ENCODE assay signal across 10 mouse cellular contexts in genomic region chr6:86406306-86406705, GRCm38 (mm10). TPM values are rescaled to one million over a fixed set of nuclear protein-coding genes. Genes with fewer than 3 reads are reported as not detected.
A peak's percentile ranks its signal among the peaks of the same experiment; 100 is the strongest.
DNase-seq lines count a peak whose midpoint lies in the region; ATAC-seq and TF ChIP-seq lines count a peak whose summit lies in the region.
"Had no signal": no experiment of that assay in that cellular context is flagged by ENCODE, and none has a peak within 500 bp of the region (broad histone marks: within the 10 kb centered on the region; RNA-seq: fewer than 3 reads in every experiment).

No protein-coding gene starts in this region.

- H3K4me3 ChIP-seq in kidney, postnatal 0 days (replicated peaks; ENCODE audit: low read depth, low read length): no peak overlapping the region
- H3K4me3 ChIP-seq in forebrain, embryonic 12.5 days (replicated peaks): peak overlapping the region; percentile 30
- H3K4me3 ChIP-seq in hindbrain, embryonic 14.5 days (replicated peaks; ENCODE audit: low read length): peak overlapping the region; percentile 88
- H3K4me3 ChIP-seq in neural tube, embryonic 12.5 days: 0 out of 2 replicates have a peak overlapping the region, but pooled peaks have one; percentile 13

- ATAC-seq in kidney, postnatal 0 days (replicated peaks; ENCODE audit: low FRiP score, low read depth): no peak
- no peak for ATAC-seq in forebrain, embryonic 12.5 days (ENCODE audit: low FRiP score)
- ATAC-seq in hindbrain, embryonic 14.5 days (ENCODE audit: low FRiP score): no peak
- ATAC-seq in neural tube, embryonic 12.5 days (ENCODE audit: low FRiP score, low read depth): no peak

- peaks cover 5% of the 10 kb centered on the region; the same call in 1 of the 2 replicates for H3K4me1 ChIP-seq in kidney, postnatal 0 days (replicated peaks; ENCODE audit: insufficient read depth, low read length)
- peaks cover 17% of the 10 kb centered on the region for H3K4me1 ChIP-seq in forebrain, embryonic 12.5 days
- H3K4me1 ChIP-seq in hindbrain, embryonic 14.5 days (replicated peaks; ENCODE audit: control insufficient read depth, insufficient read depth, low read length): peaks cover 31% of the 10 kb centered on the region
- H3K4me1 ChIP-seq in neural tube, embryonic 12.5 days: peaks cover 11% of the 10 kb centered on the region

- no peak for TF ChIP-seq CTCF in kidney, postnatal 0 days (IDR thresholded peaks at IDR 0.05; ENCODE audit: low read depth)

- H3K4me2 ChIP-seq in kidney, postnatal 0 days (ENCODE audit: low read length): peak overlapping the region; percentile 14; the same call in 1 of the 2 replicates
- peak overlapping the region; percentile 72 for H3K4me2 ChIP-seq in forebrain, embryonic 12.5 days
- peak overlapping the region; percentile 81 for H3K4me2 ChIP-seq in hindbrain, embryonic 14.5 days (replicated peaks)
- H3K4me2 ChIP-seq in neural tube, embryonic 12.5 days (replicated peaks): peak overlapping the region; percentile 71

- no peak overlapping the region for H3K9ac ChIP-seq in kidney, postnatal 0 days (ENCODE audit: low read depth, low read length)
- no peak overlapping the region; the same call in 1 of the 2 replicates for H3K9ac ChIP-seq in forebrain, embryonic 12.5 days
- peak overlapping the region; percentile 100 for H3K9ac ChIP-seq in hindbrain, embryonic 14.5 days
- peak overlapping the region; percentile 44; the same call in 1 of the 2 replicates for H3K9ac ChIP-seq in neural tube, embryonic 12.5 days

- no peaks in the 10 kb centered on the region for H3K36me3 ChIP-seq in kidney, postnatal 0 days (ENCODE audit: insufficient read depth, low read length)
- peaks cover 9% of the 10 kb centered on the region for H3K36me3 ChIP-seq in forebrain, embryonic 12.5 days (replicated peaks)
- peaks cover 28% of the 10 kb centered on the region for H3K36me3 ChIP-seq in hindbrain, embryonic 14.5 days (replicated peaks; ENCODE audit: control insufficient read depth, insufficient read depth)
- H3K36me3 ChIP-seq in neural tube, embryonic 12.5 days: peaks cover 2% of the 10 kb centered on the region; the same call in 1 of the 2 replicates

- H3K27ac ChIP-seq in kidney, postnatal 0 days: no peak overlapping the region
- no peak overlapping the region for H3K27ac ChIP-seq in forebrain, embryonic 12.5 days
- no peak overlapping the region for H3K27ac ChIP-seq in hindbrain, embryonic 14.5 days
- H3K27ac ChIP-seq in neural tube, embryonic 12.5 days: no peak overlapping the region

- H3K9me3 ChIP-seq in kidney, postnatal 0 days (replicated peaks; ENCODE audit: low read length): no peaks in the 10 kb centered on the region
- H3K9me3 ChIP-seq in forebrain, embryonic 12.5 days: no peaks in the 10 kb centered on the region
- H3K9me3 ChIP-seq in hindbrain, embryonic 14.5 days (ENCODE audit: control insufficient read depth, low read length): no peaks in the 10 kb centered on the region
- H3K9me3 ChIP-seq in neural tube, embryonic 12.5 days: no peaks in the 10 kb centered on the region
- H3K9me3 ChIP-seq: G1E had no signal

- no peaks in the 10 kb centered on the region for H3K27me3 ChIP-seq in kidney, postnatal 0 days (ENCODE audit: insufficient read depth, low read length)
- no peaks in the 10 kb centered on the region for H3K27me3 ChIP-seq in forebrain, embryonic 12.5 days
- no peaks in the 10 kb centered on the region for H3K27me3 ChIP-seq in hindbrain, embryonic 14.5 days (ENCODE audit: control insufficient read depth, insufficient read depth, low read length)
- H3K27me3 ChIP-seq in neural tube, embryonic 12.5 days (replicated peaks): no peaks in the 10 kb centered on the region

- DNase-seq in kidney, postnatal 0 days (ENCODE audit: low spot score): no peak
- no peak for DNase-seq in kidney, postnatal 4 days
- no peak for DNase-seq in hindbrain, embryonic 14.5 days (ENCODE audit: low spot score)
- no peak for DNase-seq in urinary bladder, postnatal 10 days (ENCODE audit: low spot score)
- no peak for DNase-seq in right cerebral cortex, postnatal 10 days (ENCODE audit: low spot score in 2 of 2)
- DNase-seq: retina, postnatal 1 day had no signal

RNA-seq across cellular contexts. Expression of gene Tia1, which starts 2.3 kb away (rescaled TPM):
- 119 and 122 TPM in 2 replicates for polyA plus RNA-seq in kidney, postnatal 0 days (2015; fragmentation: Nextera tagmentation; extraction: Ambion mirVana)
- polyA plus RNA-seq in forebrain, embryonic 12.5 days (2016; fragmentation: Nextera tagmentation; extraction: Ambion mirVana): 337 and 341 TPM in 2 replicates
- 267 and 306 TPM in 2 replicates for polyA plus RNA-seq in hindbrain, embryonic 14.5 days (2014; fragmentation: Nextera tagmentation; extraction: Ambion mirVana)
- 333 and 353 TPM in 2 replicates for polyA plus RNA-seq in neural tube, embryonic 12.5 days (2016; fragmentation: Nextera tagmentation; extraction: Ambion mirVana)

RNA-seq across cellular contexts. Expression of gene Pcyox1, which starts 9.4 kb away (rescaled TPM):
- polyA plus RNA-seq in kidney, postnatal 0 days (2015; fragmentation: Nextera tagmentation; extraction: Ambion mirVana): 110 and 111 TPM in 2 replicates
- 99.8 and 106 TPM in 2 replicates for polyA plus RNA-seq in forebrain, embryonic 12.5 days (2016; fragmentation: Nextera tagmentation; extraction: Ambion mirVana)
- polyA plus RNA-seq in hindbrain, embryonic 14.5 days (2014; fragmentation: Nextera tagmentation; extraction: Ambion mirVana): 94.9 and 99.9 TPM in 2 replicates
- 121 and 123 TPM in 2 replicates for polyA plus RNA-seq in neural tube, embryonic 12.5 days (2016; fragmentation: Nextera tagmentation; extraction: Ambion mirVana)

RNA-seq across cellular contexts. Expression of gene Gm44790, which starts 20.2 kb away (rescaled TPM):
- polyA plus RNA-seq in kidney, postnatal 0 days (2015; fragmentation: Nextera tagmentation; extraction: Ambion mirVana): not detected in 2 replicates
- polyA plus RNA-seq in forebrain, embryonic 12.5 days (2016; fragmentation: Nextera tagmentation; extraction: Ambion mirVana): not detected in 2 replicates
- not detected in 2 replicates for polyA plus RNA-seq in hindbrain, embryonic 14.5 days (2014; fragmentation: Nextera tagmentation; extraction: Ambion mirVana)
- polyA plus RNA-seq in neural tube, embryonic 12.5 days (2016; fragmentation: Nextera tagmentation; extraction: Ambion mirVana): 0.37 TPM in 1 of 2 replicates, not detected in the other
- polyA plus RNA-seq: heart, postnatal 0 days had no signal

RNA-seq across cellular contexts. Expression of gene C87436, which starts 31.9 kb away (rescaled TPM):
- 22.5 and 23.1 TPM in 2 replicates for polyA plus RNA-seq in kidney, postnatal 0 days (2015; fragmentation: Nextera tagmentation; extraction: Ambion mirVana)
- polyA plus RNA-seq in forebrain, embryonic 12.5 days (2016; fragmentation: Nextera tagmentation; extraction: Ambion mirVana): 30.4 and 30.6 TPM in 2 replicates
- 19.2 and 21.6 TPM in 2 replicates for polyA plus RNA-seq in hindbrain, embryonic 14.5 days (2014; fragmentation: Nextera tagmentation; extraction: Ambion mirVana)
- 25.1 and 27.8 TPM in 2 replicates for polyA plus RNA-seq in neural tube, embryonic 12.5 days (2016; fragmentation: Nextera tagmentation; extraction: Ambion mirVana)

RNA-seq across cellular contexts. Expression of gene Snrpg, which starts 35.2 kb away (rescaled TPM):
- polyA plus RNA-seq in kidney, postnatal 0 days (2015; fragmentation: Nextera tagmentation; extraction: Ambion mirVana): 490 and 543 TPM in 2 replicates
- polyA plus RNA-seq in forebrain, embryonic 12.5 days (2016; fragmentation: Nextera tagmentation; extraction: Ambion mirVana): 641 and 720 TPM in 2 replicates
- polyA plus RNA-seq in hindbrain, embryonic 14.5 days (2014; fragmentation: Nextera tagmentation; extraction: Ambion mirVana): 345 and 410 TPM in 2 replicates
- 483 and 530 TPM in 2 replicates for polyA plus RNA-seq in neural tube, embryonic 12.5 days (2016; fragmentation: Nextera tagmentation; extraction: Ambion mirVana)

Comparison
In these comparisons a context has a peak if more than half of its experiments do, and no peak if none do; other contexts are left out.
1. H3K4me2 ChIP-seq: peak in every context shown above with its lines; median percentile 81 in hindbrain, embryonic 14.5 days; 72 in forebrain, embryonic 12.5 days; 71 in neural tube, embryonic 12.5 days; 14 in kidney, postnatal 0 days.
2. H3K9ac ChIP-seq: peak in hindbrain, embryonic 14.5 days (single experiment) and neural tube, embryonic 12.5 days (single experiment); none in kidney, postnatal 0 days (single experiment) and forebrain, embryonic 12.5 days (single experiment).